Mouse (Mus musculus): ENCODE measurements around the gene Ctu2. TPM values are rescaled to one million over a fixed set of nuclear protein-coding genes. Genes with fewer than 3 reads are reported as not detected.

Ctu2 gene
- total and polyA plus RNA-seq, 3 experiments: 15.5 to 46.7 (median 18.1) TPM

DNA sequence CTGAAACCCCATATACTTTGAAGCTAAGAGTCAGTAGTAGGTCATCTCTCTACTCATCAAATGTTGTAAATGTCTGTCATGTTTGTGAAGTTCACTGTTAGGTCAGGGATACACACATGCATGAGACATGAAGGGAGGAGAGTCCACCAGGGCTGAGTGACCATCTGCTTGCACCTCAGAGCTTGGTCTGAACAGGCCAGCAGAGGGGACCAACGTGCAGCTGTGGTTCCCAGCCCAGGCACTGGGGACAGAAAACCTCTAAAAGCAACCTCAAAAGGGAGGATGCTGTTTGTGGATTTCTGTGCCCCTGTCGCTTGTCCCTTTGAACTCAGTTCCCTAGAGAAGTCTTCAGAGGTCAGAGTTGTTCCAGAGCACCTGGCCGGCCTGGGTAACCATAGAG, 30.7 kb upstream of the Ctu2 start:
- no peak for DNase-seq

DNA sequence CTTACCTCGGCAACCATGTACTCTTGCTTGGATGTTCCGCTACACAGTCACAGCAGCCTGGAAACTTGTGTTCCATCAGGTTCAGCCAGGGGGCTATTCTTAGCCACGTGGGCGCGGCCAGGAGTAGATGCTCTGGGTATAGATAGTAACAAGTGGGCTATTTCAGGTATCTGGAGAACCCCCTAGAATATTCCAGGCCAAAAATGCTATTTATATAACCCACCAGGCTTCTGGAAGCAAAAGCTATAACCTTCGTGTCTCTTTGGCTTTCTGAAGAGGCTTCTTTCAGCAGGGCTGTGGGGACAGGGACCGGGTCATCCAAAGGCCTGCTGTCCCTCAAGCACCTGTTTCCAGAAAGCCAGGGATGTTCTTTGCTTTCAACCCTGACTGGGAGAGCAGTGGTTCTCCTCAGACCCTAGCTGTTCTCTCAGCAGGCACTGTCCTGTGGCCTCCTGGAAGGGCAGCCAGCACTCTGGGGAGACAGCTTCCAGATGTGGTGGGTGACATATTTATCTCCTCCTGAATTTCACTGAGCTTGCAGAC, 24.7 kb upstream of the Ctu2 start:
- DNase-seq: no peak

- DNase-seq: no peak
These were observed 23.8 kb upstream of the Ctu2 start for GRCm38 (mm10) chr8:122452154-122452553.

DNA sequence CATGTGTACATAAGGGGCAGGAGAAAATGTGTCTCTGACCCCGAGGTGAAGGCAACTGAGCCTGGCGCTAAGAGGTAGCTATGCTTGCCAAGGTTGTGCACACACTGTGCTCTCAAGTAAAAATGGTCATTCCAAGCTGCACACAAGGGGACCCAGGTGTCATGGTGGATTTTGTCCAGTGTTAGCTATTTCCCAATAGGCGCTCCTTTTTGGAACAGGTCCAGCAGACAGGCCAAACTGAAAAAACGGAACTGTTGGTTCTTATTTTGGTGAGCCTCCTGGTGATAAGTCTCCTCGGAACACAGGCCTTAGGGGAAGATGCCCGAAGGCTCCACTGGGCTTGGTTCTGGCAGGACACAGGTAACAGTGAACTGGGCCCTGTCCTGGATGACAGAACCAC, 21.5 kb upstream of the Ctu2 start:
- DNase-seq: no peak

DNA sequence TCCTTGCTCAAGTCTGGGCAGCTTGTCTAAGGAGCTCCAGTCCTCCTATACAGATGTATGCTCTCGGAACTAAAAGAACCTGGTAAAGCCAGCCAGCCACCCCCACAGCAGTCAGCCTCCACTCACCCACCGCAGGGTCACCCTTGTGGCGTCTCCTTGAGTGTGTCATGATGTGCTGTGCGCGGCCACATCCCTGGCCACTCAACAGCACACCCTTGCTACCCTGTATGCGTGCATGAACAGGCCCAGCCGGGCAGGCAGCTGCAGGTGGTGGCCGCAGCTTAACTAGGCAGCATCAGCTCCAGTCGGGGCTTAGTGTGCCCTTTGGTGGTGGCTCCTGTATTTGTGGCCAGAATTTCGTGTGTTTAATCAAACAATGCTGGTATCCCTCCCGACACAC, 18.8 kb upstream of the Ctu2 start:
- no peak for DNase-seq

DNA sequence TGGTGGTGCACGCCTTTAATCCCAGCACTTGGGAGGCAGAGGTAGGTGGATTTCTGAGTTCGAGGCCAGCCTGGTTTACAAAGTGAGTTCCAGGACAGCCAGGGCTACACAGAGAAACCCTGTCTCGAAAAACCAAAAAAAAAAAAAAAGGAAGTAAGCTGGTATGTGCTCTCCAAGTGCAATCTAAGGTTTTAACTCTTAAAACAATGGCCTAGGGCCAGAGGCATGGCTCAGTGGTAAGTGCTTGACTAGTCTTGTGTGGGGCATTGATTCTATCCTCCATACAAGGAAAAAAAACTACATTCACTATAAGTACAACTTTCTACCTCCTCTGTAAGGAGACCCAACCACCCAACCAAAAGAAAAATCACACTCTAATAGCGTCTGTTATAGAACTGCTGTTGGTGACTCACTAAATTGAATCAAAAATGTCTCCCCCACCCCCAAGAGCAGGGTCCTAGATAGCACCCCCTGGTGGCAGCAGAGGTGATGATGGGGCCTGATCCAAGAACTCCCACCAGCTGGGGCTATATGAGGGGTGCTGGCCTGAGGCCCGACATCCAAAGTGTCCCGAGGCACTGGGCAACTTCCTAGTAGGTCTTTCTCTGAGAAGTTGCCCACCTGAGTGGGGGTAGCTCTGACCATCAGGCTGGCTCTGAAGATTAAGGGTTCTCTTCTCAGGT, 16.6 kb upstream of the Ctu2 start:
- no peak for DNase-seq

DNA sequence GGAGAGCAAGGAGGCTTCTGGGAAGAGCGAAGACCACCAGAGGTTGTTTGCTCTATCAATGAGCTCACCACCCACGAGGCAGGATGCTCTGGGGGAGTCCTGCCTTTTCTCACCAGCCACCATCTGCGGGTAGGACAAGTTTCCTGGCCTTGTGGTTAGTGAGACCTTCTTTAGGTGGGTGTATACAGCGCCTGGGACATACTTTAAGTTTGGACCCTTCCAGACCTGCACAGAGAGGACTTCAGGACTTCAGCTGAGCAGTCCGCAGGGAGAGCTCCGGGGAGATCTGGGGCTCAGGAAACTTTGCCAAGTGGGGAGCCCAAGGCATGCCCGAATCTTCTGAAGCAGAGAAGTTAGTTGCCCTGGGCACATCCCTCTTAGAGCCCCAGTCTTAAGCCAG, 16.0 kb upstream of the Ctu2 start:
- no peak for DNase-seq

- peak; percentile 62 for DNase-seq
These were observed 15.1 kb upstream of the Ctu2 start, which contains the start of gene Snai3 for GRCm38 (mm10) chr8:122460524-122461472. Gene Snai3 (minus strand): TSS chr8:122460733.

DNA sequence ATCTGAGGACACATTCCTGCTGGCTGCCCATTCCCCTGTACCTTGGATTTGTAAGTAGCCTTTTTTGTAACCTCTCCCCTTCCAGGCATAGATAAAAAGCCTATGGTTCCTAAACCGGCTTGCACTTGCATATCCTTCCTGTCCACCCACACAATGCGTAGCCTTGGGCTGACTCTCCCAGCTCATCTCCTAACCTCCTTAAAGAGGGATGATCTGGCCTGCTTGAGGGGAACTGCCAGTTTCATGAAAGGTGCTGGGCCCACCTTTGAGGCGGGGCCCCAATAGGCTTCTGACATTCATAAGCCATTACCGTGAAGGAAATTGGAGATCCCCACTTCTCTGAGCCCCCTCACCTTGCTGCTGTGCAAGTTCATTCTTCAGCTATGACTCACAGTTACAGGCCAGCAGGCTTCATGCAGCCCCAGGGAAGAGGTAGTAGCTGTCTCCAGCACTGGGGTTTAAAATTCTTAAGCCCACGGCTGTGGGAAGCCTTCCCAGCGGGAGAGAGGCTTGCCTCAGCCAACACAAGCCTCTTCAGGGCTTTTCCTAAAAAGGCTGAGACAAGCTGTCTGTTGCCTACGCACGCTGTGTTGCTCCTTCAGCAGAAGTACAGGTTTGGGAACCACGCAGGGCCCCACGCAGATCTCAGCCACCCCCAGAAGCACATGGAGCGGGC, 14.3 kb upstream of the Ctu2 start:
- DNase-seq: no peak

GRCm38 (mm10) chr8:122462510-122462909, 13.4 kb upstream of the Ctu2 start:
- DNase-seq: no peak

DNA sequence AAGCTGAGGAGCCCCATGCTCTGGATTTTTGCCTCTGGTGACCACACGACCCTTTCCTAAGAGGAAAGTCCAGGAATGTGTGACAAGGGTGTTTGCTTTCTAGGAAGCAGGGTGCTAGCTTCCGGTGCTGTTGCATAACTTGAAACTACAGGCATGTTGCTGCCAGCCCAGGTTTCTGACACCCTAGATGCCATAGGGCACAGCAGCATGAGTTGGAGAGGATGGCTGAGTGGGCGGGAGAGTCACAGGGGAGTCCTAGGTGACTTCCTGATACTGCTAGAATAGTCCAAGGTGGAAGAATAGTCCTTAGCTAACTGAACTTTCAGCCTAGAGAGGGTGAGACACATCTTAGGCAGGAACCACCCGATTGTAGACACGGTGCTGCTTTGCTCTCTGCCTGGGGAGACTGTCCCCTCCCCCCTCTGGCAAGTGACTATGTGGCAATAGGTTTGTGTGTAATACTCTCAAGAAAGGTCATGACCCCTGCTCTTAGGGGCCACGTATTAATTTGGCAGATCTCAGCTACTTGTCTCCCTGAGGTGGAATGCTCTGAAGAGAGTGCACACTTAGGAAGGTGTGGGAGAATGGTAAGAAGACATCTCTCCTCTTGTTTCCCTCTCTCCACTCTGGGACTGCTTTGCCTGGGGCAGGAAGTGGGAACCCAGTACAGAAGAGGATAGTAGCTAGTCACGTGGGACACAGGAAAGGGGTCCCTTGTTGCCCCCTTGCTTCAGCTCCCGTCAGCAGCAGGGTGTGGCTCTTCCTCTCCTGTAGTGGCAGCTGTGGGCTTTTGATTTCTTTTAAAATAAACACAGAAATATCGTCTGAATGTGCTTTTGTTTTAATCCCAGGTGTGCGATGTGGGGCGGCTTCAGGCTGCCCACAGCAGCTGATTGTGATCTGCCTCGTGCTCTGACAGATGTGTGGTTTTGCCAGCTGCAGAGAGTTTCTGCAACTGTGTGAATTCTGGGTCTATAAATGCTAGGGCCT, 12.0 kb upstream of the Ctu2 start:
- no peak for DNase-seq

GRCm38 (mm10) chr8:122464985-122465384, 11.0 kb upstream of the Ctu2 start:
- peak; percentile 66 for DNase-seq

- no peak for DNase-seq
These were observed 8.1 kb upstream of the Ctu2 start for GRCm38 (mm10) chr8:122467816-122468215.

DNA sequence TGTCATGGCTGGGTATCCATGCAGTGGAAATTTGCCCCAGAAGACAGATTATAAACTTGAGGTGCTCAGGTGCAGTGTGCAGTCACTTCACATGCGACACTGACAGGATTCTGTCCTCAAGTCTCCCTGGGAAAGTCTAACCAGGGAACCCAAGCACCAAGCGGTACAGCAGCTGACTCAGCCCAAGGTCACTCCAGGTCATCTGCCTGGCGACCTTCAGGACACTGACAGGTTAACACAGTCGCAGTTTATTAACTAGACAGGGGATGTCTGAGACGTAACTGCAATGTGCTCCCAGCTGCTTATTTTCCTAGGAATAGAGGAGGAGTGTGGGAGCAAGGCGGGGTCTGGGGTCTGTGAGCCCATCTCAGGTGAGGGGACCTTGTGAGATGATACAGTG, 6.5 kb upstream of the Ctu2 start:
- no peak for DNase-seq

- no peak for DNase-seq
These were observed 6.0 kb upstream of the Ctu2 start for GRCm38 (mm10) chr8:122469965-122470364.

GRCm38 (mm10) chr8:122470691-122471090, 5.3 kb upstream of the Ctu2 start:
- no peak for DNase-seq

GRCm38 (mm10) chr8:122473911-122474421, 2.0 kb upstream of the Ctu2 start:
- no peak for DNase-seq

GRCm38 (mm10) chr8:122474951-122475560, 887 bp upstream of the Ctu2 start:
- peak; percentile 79 for DNase-seq

DNA sequence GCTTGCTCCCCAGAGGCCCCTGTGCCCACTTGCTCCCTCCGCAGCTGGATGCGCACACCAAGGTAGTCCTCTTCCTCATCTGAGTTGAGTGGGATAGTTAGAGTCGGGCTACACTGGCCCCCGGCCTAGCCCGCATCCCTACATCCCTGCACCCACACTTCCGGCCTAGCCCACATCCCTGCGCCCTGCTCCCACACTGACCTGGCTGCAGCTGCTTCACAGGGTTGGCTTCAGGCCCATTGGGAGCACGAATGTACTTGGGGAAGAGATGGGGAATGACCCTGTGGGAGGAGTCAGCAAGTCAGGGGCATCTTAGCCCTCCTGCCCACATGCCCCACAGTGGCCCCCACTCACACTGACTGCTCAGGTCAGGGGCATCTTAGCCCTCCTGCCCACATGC, 6.5 kb downstream of the Ctu2 start:
- no peak for DNase-seq

- DNase-seq: no peak
These were observed 7.9 kb downstream of the Ctu2 start for GRCm38 (mm10) chr8:122483877-122484276.

Measured in adrenal gland, adult 2 months (tissue).